Mouse (Mus musculus) embryonic facial prominence, embryonic 10.5 days (tissue): ENCODE data around the gene Insig2. TPM values are rescaled to one million over a fixed set of nuclear protein-coding genes. Genes with fewer than 3 reads are reported as not detected.

Experiments
- polyA plus RNA-seq: library from polyadenylated mRNA; unstranded; fragments of >200 nt; fragmentation: Nextera tagmentation; extraction: Ambion mirVana; gene quantifications from 2 replicates; pipeline ENCODE4 v1.2.1, GENCODE M21; 2016

Gene Insig2
- polyA plus RNA-seq, 1 experiment from 2014 or later, result 21.7 TPM

Other genes with a start within 250 kb of the Insig2 start
- gene Ccdc93, start 98.5 kb upstream of the Insig2 start, polyA plus RNA-seq, result 11.2 and 12.7 TPM in 2 replicates
- 0.15 and 0.31 TPM in 2 replicates for gene Htr5b, start 195.9 kb upstream of the Insig2 start, polyA plus RNA-seq
- gene Ddx18, start 235.4 kb upstream of the Insig2 start, polyA plus RNA-seq, result 77.9 and 81.4 TPM in 2 replicates